Mouse (Mus musculus): ENCODE measurements around the gene Sema4d. TPM values are rescaled to one million over a fixed set of nuclear protein-coding genes. Genes with fewer than 3 reads are reported as not detected.
A peak's percentile ranks its signal among the peaks of the same experiment; 100 is the strongest.

The Sema4d gene
- polyA plus RNA-seq, 1 experiment from 2014 or later: 17.3 TPM

DNA sequence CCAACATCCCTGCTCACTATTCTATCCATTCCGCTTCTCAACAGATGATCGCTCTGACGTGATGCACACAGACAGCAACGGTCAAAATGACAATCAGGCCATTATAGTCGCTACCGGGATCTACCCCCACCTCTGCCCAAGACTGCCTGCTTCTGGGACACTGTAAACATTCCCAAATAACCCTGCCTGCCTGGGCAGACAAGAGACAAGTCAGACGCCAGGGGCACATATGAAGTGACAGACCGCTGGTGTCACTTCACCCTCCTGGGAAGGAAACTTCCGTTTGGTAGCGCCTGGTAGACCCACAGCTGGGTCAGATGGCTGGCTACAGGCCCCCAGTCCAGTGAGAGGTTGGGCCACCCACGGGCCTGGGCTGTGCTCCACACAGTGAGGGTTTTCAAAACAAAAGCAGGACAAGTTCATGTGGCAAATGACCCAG, 1.4 kb downstream of the Sema4d start:
- Histone ChIP-seq H3K4me2 (peak overlapping the region; percentile 97), H3K4me3 (peak overlapping the region; percentile 91), H3K36me3 (no peaks in the 10 kb centered on the region), H3K27ac (ENCODE audit: poor library complexity, severe bottlenecking) (peak overlapping the region; percentile 22; the same call in 1 of the 2 replicates), H3K4me1 (replicated peaks) (peaks cover 46% of the 10 kb centered on the region), H3K9ac (peak overlapping the region; percentile 88), H3K27me3 (replicated peaks) (peaks cover 15% of the 10 kb centered on the region), H3K9me3 (replicated peaks) (no peaks in the 10 kb centered on the region)
- no peak for ATAC-seq (ENCODE audit: insufficient number of reproducible peaks, low FRiP score)
- WGBS: 45% methylated on average over 11 of the region's 11 CpGs

DNA sequence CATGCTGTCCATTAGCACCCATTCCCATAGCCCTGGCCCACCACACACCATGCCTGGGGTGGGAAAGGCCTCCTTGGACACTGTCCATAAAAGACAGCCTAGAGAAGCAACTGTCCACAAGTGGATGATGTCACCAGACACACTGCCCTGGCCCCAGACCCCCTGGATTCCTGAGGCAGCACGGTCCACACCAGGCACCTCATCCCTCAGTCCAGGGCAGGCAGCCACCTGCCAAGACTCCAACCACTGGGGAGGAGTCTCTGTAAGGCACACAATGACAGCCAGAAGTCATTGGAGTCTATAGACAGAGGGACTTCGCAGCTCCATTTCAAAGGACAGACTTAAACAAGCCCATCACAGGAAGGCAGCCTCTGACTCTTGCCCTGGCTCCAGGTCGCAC, 1.9 kb downstream of the Sema4d start:
- H3K4me1 ChIP-seq (replicated peaks): peaks cover 46% of the 10 kb centered on the region
- no peaks in the 10 kb centered on the region for H3K9me3 ChIP-seq (replicated peaks)
- WGBS: 69% methylated on average over 3 of the region's 3 CpGs
- peaks cover 15% of the 10 kb centered on the region; the same call in 1 of the 2 replicates for H3K27me3 ChIP-seq (replicated peaks)
- H3K9ac ChIP-seq: no peak overlapping the region
- H3K36me3 ChIP-seq: no peaks in the 10 kb centered on the region
- ATAC-seq (ENCODE audit: insufficient number of reproducible peaks, low FRiP score): no peak
- H3K4me3 ChIP-seq: peak overlapping the region; percentile 91
- peak overlapping the region; percentile 97 for H3K4me2 ChIP-seq
- H3K27ac ChIP-seq (ENCODE audit: poor library complexity, severe bottlenecking): no peak overlapping the region

DNA sequence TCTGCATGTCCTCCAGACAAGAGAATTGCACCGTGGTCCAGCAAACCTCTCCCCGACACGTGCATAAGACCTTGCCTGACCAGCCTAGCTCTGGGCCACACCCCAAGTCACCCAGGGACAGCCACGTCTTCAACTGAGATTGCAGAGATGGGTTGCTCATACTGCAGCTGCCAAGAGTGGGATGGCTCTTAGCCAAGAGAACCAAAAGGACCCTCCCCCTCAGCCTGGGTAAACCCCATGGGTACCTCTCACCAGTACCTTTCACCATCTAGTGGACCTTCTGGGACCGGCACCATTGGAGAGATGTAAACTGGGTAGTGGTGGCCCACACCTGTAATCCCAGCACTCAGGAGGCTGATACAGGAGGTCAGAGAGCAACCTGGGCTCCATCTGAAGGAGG, 2.8 kb downstream of the Sema4d start:
- Histone ChIP-seq H3K27ac (ENCODE audit: poor library complexity, severe bottlenecking) (no peak overlapping the region), H3K4me1 (replicated peaks) (peaks cover 46% of the 10 kb centered on the region), H3K9ac (no peak overlapping the region), H3K36me3 (no peaks in the 10 kb centered on the region), H3K4me2 (peak overlapping the region; percentile 1; the same call in 1 of the 2 replicates), H3K27me3 (replicated peaks) (peaks cover 15% of the 10 kb centered on the region; the same call in 1 of the 2 replicates), H3K4me3 (0 out of 2 replicates have a peak overlapping the region, but pooled peaks have one; percentile 91), H3K9me3 (replicated peaks) (no peaks in the 10 kb centered on the region)
- WGBS: 56% methylated on average over 5 of the region's 5 CpGs
- no peak for ATAC-seq (ENCODE audit: insufficient number of reproducible peaks, low FRiP score)

DNA sequence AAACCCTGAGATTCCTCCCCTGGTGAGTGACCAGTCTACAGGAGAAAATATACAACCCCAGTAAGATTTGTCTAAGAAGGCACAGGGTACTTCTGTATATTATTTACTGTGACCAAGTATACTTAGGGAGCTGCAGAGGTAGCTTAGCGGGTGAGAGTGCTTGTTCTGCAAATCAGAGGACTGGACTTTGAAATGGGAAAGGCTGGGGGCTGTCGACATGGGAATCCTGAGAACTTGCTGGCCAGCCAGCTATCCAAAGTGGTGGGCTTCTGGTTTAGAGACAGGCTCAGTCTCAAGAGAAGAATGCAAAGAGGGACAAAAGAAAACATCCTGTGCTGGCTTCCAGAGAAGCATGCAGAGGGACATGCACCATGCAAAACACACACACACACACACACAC, 5.7 kb downstream of the Sema4d start:
- H3K27me3 ChIP-seq (replicated peaks): peaks cover 15% of the 10 kb centered on the region; the same call in 1 of the 2 replicates
- no peak overlapping the region for H3K4me2 ChIP-seq
- peaks cover 42% of the 10 kb centered on the region for H3K4me1 ChIP-seq (replicated peaks)
- H3K27ac ChIP-seq (ENCODE audit: poor library complexity, severe bottlenecking): 0 out of 2 replicates have a peak overlapping the region, but pooled peaks have one; percentile 4
- no peak for ATAC-seq (ENCODE audit: insufficient number of reproducible peaks, low FRiP score)
- no peaks in the 10 kb centered on the region for H3K9me3 ChIP-seq (replicated peaks)
- no peaks in the 10 kb centered on the region for H3K36me3 ChIP-seq
- H3K9ac ChIP-seq: no peak overlapping the region
- no peak overlapping the region for H3K4me3 ChIP-seq
- WGBS: 36% methylated on average over 2 of the region's 2 CpGs

DNA sequence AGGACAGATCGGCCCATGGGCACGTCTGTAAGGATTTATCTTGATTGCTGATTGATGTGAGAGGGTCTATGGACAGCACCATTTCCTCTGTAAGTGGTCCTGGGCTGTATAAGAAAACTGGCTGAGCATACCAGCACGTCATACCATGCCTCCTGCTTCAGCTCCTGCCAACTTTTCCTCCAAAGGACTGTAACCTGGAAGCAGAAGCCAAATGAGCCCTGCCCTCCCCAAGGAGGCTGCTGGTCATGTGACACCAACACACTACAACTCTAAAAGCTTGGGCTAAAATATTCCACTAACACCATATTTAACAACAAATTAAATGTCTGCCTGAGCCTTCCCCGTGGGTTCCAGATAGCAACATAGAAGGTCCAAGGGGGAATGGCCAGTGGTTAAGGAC, 6.9 kb downstream of the Sema4d start:
- WGBS: 54% methylated on average over 4 of the region's 4 CpGs
- H3K36me3 ChIP-seq: no peaks in the 10 kb centered on the region
- peaks cover 29% of the 10 kb centered on the region for H3K4me1 ChIP-seq (replicated peaks)
- no peak overlapping the region for H3K4me3 ChIP-seq
- no peak overlapping the region for H3K27ac ChIP-seq (ENCODE audit: poor library complexity, severe bottlenecking)
- no peak overlapping the region for H3K9ac ChIP-seq
- H3K27me3 ChIP-seq (replicated peaks): peaks cover 4% of the 10 kb centered on the region; the same call in 1 of the 2 replicates
- no peaks in the 10 kb centered on the region for H3K9me3 ChIP-seq (replicated peaks)
- no peak overlapping the region for H3K4me2 ChIP-seq
- ATAC-seq (ENCODE audit: insufficient number of reproducible peaks, low FRiP score): no peak

DNA sequence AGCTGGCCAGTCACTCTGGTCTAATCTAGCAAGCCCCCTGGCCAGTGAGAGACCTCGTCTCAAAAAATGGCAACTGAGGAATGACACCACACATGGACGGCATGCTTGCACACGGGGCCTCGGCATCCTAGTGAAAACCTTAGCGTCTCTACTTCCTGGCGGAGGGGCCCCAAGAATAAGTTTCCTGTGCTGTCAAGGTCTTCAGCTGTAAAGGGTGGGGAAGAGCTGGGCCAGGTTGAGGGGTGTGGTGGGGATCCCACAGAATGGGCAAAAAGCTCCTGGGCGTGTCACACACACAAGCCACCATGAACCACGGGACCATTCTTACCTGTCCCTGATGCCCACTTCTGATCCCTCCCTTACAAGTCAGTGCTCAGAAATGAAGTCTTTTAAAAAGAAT, 9.1 kb downstream of the Sema4d start:
- Histone ChIP-seq H3K4me1 (replicated peaks) (peaks cover 19% of the 10 kb centered on the region), H3K4me2 (no peak overlapping the region), H3K27me3 (replicated peaks) (no peaks in the 10 kb centered on the region), H3K4me3 (no peak overlapping the region), H3K9me3 (replicated peaks) (no peaks in the 10 kb centered on the region), H3K27ac (ENCODE audit: poor library complexity, severe bottlenecking) (no peak overlapping the region), H3K9ac (no peak overlapping the region), H3K36me3 (no peaks in the 10 kb centered on the region)
- WGBS: 84% methylated on average over 8 of the region's 8 CpGs
- ATAC-seq (ENCODE audit: insufficient number of reproducible peaks, low FRiP score): no peak

DNA sequence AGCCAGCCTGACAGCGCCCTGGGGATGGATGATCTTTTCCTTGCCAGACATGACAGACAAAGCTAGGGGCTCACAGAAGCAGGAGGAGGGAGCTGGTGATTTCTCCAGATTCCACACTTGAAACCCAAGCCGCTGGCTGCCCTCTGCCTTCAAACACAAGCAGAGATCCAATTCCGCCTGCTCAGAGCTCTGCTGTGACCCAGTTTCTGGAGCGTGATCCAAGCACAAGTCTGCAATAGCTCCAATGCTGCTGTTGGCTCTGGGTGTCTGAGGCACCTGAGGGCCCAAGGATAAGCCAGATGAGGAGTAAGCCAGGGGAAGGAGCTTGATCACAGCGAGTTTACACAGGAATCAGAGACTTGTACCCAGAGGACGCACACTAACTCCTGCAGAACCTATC, 9.7 kb downstream of the Sema4d start:
- no peak for ATAC-seq (ENCODE audit: insufficient number of reproducible peaks, low FRiP score)
- H3K4me2 ChIP-seq: no peak overlapping the region
- no peak overlapping the region for H3K9ac ChIP-seq
- H3K4me1 ChIP-seq (replicated peaks): peaks cover 23% of the 10 kb centered on the region
- no peak overlapping the region for H3K4me3 ChIP-seq
- H3K9me3 ChIP-seq (replicated peaks): no peaks in the 10 kb centered on the region
- no peaks in the 10 kb centered on the region for H3K36me3 ChIP-seq
- WGBS: 65% methylated on average over 6 of the region's 6 CpGs
- H3K27ac ChIP-seq (ENCODE audit: poor library complexity, severe bottlenecking): no peak overlapping the region
- no peaks in the 10 kb centered on the region for H3K27me3 ChIP-seq (replicated peaks)

DNA sequence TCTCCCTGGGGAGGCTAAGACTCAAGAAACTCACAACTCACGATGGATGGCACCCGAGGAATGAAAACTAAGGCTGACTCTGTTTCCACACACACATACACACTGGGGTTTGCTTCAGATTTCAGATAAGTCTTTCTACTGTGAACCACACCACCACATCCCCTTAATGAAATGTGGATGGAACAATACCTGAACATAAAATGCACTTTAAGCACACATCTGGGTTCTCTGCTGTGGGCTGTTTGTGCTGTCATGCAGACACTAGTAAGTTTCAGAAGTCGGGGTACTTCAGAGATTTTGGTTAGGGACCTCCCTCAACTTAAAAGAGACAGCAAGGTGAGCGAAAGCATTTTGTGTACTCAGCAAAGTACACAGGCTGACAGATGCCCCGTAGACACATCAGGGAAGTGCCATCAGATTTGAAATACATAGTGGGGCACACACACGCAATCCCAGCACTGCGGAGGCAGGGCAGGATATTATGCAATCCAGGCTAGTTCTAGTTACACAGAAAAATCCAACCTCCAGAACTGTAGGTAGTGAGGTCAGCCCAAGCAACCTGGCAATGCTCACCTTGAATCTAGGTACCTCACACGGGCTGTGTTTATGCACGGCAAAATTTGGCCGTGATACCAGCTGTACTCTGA, 12.9 kb downstream of the Sema4d start:
- WGBS: 84% methylated on average over 10 of the region's 10 CpGs
- no peak overlapping the region for H3K4me3 ChIP-seq
- no peak for ATAC-seq (ENCODE audit: insufficient number of reproducible peaks, low FRiP score)
- H3K9me3 ChIP-seq (replicated peaks): no peaks in the 10 kb centered on the region
- no peaks in the 10 kb centered on the region for H3K36me3 ChIP-seq
- no peak overlapping the region for H3K9ac ChIP-seq
- H3K4me2 ChIP-seq: no peak overlapping the region
- H3K4me1 ChIP-seq (replicated peaks): peaks cover 37% of the 10 kb centered on the region
- H3K27me3 ChIP-seq (replicated peaks): no peaks in the 10 kb centered on the region
- no peak overlapping the region for H3K27ac ChIP-seq (ENCODE audit: poor library complexity, severe bottlenecking)

DNA sequence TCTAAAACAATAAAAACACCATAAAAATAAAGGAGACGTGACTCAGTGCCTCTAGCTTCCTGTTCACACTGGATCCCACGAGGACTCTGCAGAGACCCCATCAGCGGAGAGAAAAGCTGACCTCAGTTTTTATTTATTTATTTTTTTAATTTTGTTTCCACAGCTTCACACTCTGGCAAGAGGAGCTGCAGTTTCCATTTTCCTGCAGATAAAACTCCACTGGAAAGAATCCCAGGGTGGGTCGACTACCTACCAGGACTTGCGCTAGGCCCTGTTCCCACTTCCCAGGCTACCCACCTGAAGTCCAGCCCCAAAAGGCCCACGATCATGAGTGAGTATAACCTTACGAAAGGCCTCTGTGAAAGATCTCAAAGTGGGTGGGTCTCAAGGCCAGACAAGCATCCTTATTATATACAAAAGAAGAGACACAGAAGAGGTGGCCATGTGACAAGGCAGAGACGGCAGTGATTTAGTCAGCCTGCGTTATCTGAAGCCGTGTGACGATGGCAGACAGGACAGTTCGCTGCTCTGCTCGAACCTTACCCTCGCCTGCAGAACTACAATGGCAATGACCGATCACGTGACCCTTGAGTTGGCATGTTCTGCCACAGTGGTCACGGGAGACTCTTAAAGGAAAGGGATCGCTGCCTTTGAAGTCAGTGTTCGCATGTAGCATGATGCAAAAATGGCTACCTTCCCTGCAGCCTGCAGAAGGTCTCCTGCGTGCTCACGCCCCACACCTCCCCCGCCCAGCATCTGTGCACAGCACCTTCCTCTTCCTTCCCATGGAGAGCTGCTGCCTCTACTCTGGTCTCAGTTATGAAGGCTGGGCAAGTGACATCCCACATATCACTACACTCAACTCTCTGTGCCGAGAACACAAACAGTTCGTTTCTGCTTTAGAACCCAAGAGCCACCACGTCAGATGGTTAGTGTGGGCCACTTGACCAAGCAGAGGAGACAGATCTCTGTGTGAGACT, 14.3 kb downstream of the Sema4d start:
- 60% methylated on average over 25 of the region's 25 CpGs for WGBS
- H3K4me3 ChIP-seq: no peak overlapping the region
- H3K27ac ChIP-seq (ENCODE audit: poor library complexity, severe bottlenecking): peak overlapping the region; percentile 90

DNA sequence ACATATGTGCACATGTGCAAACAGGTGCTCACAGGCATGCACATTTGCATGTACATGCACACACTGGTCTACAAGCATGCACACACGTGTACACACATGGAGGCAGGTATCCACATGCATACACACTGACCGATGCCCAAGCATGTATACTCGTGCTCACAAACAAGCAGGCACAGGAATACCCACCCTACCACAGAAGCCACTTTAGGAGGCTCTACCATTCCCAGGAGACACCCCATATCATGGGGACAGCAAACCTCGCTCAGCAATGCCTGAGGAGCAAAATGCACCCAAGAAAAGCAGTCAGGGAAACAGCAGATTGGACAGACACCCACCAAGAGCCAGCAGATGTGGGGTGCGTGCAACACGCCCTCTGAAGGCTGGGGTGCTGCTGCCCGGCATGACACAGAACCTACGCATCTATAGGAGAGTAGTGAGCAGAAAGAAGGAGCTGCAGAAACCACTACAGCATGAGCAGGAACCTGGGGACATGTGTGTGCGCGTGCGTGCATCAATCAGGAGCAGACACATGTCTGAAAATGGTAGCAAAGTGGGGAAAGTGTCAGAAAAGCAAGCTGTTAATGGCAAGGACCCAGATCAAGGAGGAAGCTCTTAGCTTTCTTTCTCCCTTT, 15.1 kb downstream of the Sema4d start:
- Histone ChIP-seq H3K27ac (ENCODE audit: poor library complexity, severe bottlenecking) (peak overlapping the region; percentile 90), H3K9me3 (replicated peaks) (no peaks in the 10 kb centered on the region), H3K36me3 (no peaks in the 10 kb centered on the region), H3K4me3 (no peak overlapping the region), H3K27me3 (replicated peaks) (no peaks in the 10 kb centered on the region), H3K4me2 (0 out of 2 replicates have a peak overlapping the region, but pooled peaks have one; percentile 10), H3K4me1 (replicated peaks) (peaks cover 48% of the 10 kb centered on the region), H3K9ac (no peak overlapping the region)
- WGBS: 80% methylated on average over 11 of the region's 11 CpGs
- peak; percentile 2; the same call in 1 of the 2 replicates for ATAC-seq (ENCODE audit: insufficient number of reproducible peaks, low FRiP score)

More for the DNA sequence above, 14.3 kb downstream of the Sema4d start:
- no peak overlapping the region for H3K4me2 ChIP-seq
- H3K9ac ChIP-seq: no peak overlapping the region
- H3K36me3 ChIP-seq: no peaks in the 10 kb centered on the region
- H3K9me3 ChIP-seq (replicated peaks): no peaks in the 10 kb centered on the region
- H3K4me1 ChIP-seq (replicated peaks): peaks cover 40% of the 10 kb centered on the region
- ATAC-seq (ENCODE audit: insufficient number of reproducible peaks, low FRiP score): peak; percentile 57
- no peaks in the 10 kb centered on the region for H3K27me3 ChIP-seq (replicated peaks)

Data from heart, embryonic 12.5 days (tissue).